Mouse (Mus musculus): ENCODE measurements around the gene Rin3. TPM values are rescaled to one million over a fixed set of nuclear protein-coding genes. Genes with fewer than 3 reads are reported as not detected.

Rin3 gene
- polyA plus RNA-seq, 1 experiment = 9.1 TPM

DNA sequence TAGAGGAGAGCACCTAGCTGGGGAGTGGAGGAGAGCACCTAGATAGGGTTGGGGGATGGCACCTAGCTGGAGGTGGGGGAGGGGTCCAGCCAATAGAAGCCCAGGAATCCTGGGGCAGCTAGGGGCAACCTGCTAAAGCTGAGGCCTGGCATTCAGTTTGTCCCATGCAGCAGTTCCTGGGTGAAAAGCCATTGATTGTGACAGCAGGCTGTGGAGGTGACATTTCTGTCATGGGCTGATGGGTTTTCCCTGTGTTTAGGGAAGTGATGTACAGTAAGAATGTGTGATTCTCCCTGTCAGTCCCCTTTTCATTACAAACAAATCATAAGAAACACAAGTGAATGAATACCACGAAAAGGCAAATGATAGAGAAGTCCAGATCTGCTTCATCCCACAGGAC is 13.5 kb downstream of the Rin3 start:
- no peak for DNase-seq (ENCODE audit: low read depth, low spot score)

DNA sequence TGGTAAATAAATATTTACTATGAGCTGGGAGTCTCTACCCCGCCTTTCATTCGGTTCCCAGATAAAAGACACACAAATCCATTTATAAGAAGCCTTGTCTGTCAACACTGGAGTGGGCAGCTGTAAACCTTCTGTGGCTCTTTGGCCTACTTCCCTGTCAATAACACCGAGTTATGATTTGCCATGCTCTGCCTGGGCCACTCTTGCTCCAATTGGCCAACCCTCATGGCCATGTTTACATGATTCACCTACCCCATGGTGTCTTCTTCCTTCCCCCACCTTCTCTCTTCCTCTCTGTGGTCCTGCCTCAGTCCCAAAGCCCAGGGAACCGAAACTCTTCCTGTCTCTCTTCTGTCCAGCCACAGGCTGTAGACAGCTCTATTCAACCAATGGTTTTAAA is 14.1 kb downstream of the Rin3 start:
- DNase-seq (ENCODE audit: low read depth, low spot score) = no peak
- 36% methylated on average over 4 of the region's 4 CpGs for WGBS

More for the DNA sequence above, 13.5 kb downstream of the Rin3 start:
- 94% methylated on average over 1 of the region's 1 CpGs for WGBS

DNA sequence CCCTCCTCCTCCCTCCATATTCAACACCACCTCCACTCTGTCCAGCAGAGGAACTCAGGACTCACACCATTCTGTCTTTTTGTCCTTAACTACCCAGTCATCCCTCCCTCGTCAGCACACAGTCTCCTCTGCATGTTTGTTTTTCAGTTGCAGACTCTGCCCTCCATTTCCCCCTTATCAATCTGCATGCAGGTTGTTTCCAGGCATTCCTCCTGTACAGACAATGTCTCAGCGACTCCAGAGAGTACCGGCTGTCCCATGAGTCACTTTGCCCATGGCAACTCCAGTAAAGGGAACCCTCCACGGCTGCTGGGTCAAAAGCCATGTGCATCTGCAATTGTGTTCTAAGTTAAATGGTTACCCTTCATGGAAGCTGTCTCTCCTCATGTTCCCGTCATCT is 16.4 kb downstream of the Rin3 start:
- DNase-seq (ENCODE audit: low read depth, low spot score) = no peak
- WGBS = 38% methylated on average over 5 of the region's 5 CpGs

DNA sequence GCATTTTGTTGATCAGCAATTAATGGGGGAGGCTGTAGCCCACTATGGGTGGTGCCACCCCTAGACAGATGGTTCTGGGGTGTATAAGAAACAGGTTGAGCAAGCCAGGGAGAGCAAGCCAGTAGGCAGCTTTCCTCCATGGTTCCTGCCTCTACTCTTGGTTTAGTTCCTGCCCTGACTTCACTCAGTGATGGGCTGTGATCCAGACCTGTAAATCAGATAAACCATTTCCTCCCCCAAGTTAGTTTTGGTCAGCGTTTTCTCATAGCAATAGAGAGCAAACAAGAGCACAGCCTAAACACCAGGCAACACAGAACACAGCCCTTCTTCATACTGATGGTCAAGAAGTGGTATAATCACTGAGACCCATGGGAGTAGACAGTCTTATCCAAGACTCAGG is 18.7 kb downstream of the Rin3 start:
- WGBS = 42% methylated on average over 1 of the region's 1 CpGs
- no peak for DNase-seq (ENCODE audit: low read depth, low spot score)

DNA sequence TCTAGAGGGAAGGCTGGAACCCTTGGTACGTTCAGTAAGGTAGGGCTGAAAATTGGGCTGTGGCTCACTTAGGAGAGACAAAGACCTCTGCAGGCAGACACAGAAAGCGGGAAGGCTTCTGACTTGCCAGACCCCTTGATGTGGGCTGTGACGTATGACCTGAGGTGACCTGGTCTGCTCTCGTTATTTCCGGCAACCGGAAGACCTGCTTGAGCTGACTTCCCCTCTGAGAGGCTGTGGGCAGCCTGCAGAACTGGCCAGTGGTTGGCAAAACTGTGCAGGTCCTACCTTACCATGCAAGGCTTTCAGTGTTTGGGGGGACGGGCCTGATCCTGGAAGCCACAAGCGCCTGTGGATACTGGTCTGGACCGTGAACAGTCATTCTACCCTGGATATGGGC is 19.5 kb downstream of the Rin3 start:
- no peak for DNase-seq (ENCODE audit: low read depth, low spot score)
- 78% methylated on average over 9 of the region's 9 CpGs for WGBS

DNA sequence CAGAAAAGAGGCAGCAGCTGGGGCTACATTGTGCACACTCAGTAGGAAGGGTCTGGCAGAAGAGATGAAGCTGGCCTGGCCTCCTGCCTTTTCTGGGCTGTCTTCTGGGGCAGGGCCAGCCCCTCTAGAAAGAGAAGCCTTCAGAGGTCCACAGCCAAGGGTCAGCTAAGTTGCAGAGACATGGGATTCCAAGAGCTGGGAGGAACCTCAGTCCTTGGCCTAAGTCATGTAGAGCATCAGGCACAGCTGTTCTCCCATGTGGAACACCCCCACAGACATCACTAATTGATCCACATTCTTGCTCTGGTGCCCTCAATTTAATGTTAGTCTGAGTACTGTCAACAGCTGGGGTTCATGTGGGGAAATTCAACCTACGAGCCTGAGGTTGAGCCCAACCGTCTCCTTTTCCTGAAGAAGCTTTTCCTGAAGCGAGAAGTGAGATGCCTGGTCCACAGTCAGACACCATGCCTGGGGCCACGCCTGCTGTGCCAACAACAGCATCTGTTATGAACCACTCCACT is 20.0 kb downstream of the Rin3 start:
- no peak for DNase-seq (ENCODE audit: low read depth, low spot score)
- WGBS = 60% methylated on average over 4 of the region's 4 CpGs

DNA sequence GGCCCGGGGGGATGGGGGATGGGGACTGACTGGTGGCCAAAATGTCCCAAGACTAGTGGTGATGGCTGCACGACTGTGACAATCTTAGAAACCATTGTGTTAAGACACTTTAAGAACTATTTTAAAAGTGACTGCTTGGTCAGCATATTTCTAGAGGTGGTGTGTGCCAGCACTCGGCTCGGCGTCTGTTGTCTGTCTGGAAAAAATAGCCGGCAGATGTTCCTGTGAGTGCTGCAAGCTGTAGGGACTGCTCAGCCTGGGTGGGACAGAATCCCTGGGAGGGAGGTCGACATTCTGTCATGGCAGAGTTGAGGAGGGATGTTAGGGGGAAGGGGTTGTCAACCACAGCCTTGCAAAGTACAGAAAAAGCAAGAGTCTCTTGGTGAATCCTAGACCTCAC is 21.0 kb downstream of the Rin3 start:
- 56% methylated on average over 7 of the region's 7 CpGs for WGBS
- no peak for DNase-seq (ENCODE audit: low read depth, low spot score)

DNA sequence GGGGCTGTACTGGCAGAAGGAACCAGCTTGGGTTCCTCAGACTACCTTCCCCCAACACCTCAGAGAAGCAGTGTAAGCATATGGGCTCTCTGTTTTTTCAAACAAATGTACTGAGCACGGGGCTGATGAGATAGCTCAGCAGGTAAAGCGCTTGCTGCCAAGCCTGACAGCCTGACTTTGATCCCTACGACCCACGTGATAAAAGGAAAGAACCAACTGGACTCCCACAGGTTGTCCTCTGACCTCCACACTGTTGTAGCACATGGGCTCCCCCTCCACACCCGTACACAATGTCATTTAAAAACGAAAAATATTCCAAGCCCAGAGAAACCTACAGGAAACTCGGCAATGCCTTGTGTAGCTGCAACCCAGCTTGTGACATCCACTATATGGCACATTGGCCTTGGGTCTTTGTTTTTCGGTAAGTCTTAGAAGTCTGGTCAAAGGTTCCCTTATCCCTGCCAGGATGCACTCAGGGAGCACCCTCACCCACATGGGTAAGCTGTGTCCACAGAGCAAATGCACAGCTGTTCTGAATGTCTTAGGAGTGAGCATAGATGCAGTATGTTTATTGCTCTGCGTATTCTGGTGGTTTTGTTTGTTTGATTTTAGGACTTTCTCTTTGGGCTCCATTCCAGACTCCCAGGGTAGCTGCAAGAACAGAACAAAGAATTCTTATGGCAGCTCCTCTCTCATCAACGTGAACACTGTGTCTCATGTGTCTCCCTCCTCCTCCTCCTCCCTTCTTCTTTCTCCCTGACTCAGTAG is 22.4 kb downstream of the Rin3 start:
- DNase-seq (ENCODE audit: low read depth, low spot score) = no peak
- 21% methylated on average over 10 of the region's 10 CpGs for WGBS

DNA sequence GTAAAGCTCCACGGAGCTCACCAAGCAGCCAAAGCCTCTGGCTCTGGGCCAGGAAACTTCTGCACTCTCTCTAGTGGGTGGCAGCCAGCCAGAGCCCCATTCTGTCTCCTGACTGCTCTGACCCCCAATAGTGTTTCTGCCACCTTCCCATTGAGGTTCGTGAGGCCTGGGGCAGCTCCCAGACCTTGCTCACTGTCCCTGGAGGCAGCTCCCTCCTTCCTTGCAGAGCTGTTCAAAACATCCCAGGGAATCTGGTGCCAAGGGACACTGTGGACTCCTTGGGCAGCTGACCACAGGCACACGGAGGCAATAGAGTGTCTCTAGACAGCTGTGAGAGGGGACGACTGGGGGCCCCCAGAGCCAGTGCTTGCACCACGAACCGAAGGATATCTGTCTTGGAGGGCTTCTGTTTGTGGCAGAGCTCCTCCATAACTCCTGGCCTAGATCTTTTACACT is 25.2 kb downstream of the Rin3 start:
- DNase-seq (ENCODE audit: low read depth, low spot score) = no peak
- WGBS = 57% methylated on average over 6 of the region's 6 CpGs

DNA sequence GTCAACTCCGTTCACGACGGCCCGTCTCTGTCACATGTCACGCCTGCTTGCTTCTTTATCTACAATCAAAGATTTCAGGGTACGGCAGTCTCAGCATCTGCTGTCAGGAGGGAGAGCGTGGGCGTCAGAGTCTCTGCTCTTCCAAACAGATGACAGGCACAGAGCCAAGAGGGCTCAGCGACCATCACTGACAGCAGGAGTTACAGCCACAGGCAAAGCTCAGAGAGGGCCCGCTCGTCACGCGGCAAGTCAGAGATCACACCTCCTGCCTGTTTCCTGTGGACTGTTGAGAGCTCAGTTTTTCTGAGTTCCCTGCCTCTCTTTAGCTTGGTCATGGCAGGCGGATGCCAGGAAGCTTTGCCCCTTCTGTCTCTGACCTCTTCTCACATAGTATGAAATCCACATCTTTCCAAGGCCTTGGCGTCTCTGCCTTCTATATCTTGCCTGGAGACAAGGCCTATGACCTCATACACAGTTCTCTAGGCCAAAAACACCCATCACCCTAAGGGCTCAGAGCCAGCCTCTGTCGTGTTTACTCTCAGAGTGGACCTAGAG is 25.7 kb downstream of the Rin3 start:
- 61% methylated on average over 16 of the region's 16 CpGs for WGBS
- DNase-seq (ENCODE audit: low read depth, low spot score) = no peak

DNA sequence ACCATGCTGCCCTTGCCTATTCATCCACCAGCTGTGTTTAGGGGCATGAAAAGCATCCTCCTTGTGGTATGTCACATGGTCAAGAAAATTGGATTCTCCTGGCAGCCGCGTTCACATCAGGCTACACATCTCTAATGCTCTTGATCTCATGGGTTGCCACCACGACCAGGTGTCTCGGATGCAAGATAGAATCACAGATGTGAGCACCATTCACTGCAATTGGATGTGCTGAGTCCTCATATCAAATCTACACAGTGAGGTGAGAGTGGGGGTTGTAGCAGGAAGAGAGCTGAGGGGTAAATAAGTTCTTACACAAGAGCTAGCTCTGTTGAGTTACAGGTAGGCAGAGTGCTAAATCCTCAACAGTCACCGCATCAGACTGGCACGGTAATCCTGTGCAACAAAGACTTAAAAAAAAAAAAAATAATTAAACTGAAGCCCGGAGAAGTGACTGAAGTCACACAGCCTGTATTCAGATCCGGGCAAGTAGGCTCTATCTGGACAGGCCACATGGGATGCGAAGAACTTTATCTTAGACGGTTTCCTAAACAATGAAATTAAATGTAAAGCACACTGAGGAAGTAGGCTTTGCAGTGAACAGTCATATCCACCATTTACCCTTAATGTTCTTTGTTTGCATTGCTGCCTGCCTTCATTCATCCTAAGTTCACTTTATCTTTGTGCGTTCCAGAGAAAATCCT is 26.4 kb downstream of the Rin3 start:
- no peak for DNase-seq (ENCODE audit: low read depth, low spot score)
- 93% methylated on average over 11 of the region's 11 CpGs for WGBS

DNA sequence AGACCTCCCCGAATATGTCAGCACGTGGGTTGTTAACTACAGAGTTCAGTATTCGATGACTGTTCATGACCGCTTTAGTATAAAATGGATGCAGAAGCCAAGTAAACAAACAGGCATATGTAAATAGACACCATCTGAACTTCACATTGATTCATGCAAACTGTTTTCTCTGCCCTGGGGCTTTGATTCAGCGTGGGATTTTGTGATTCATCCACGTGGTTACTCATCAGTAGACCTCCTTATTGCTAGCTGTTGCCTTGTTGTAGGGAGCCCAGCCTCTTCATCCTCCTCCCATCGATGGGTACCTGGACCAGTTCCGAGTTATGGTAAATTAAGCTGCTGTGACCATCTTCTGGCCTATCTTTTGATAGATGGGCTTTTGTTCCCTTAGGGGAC is 26.9 kb downstream of the Rin3 start:
- no peak for DNase-seq (ENCODE audit: low read depth, low spot score)
- 82% methylated on average over 8 of the region's 8 CpGs for WGBS

DNA sequence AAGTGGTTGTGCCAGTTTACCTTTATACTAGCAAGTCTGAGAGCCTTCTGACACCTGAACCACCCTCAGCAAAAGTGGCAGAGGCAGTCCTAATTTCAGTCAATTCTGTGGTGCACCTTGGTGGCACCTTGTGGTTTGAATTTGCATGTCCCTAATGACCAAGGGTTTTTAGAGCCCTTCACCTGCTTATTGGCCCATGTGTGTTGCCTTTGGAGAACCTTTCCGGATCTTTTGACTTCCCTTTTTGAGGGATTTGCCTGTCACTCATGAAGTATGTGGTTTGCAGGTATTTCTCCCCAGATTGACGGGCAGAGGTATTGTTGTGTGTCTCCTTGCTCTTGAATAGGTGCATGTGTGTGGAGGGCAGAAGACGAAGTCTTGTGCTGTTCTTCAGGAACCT is 27.4 kb downstream of the Rin3 start:
- WGBS = 96% methylated on average over 3 of the region's 3 CpGs
- DNase-seq (ENCODE audit: low read depth, low spot score) = no peak

DNA sequence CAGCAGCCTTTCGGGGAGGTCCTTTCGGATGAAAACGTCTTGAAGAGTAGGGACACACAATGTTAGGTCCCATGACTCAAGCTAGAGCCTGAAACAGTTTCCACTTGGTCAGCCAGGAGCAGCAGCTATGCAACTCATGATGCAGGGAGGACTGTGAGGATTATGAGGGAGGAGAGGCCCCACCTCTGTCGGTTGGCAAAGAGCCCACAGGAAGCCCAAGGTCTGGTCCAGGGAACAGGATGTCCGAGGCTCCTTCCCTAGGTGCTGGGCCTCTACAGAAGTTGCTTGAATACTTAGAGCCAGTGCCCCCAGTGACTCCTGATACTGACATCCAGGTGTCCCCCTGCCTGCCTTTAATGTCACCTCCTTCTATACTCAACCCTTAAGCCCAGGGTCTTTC is 28.6 kb downstream of the Rin3 start:
- DNase-seq (ENCODE audit: low read depth, low spot score) = no peak
- 77% methylated on average over 5 of the region's 5 CpGs for WGBS

DNA sequence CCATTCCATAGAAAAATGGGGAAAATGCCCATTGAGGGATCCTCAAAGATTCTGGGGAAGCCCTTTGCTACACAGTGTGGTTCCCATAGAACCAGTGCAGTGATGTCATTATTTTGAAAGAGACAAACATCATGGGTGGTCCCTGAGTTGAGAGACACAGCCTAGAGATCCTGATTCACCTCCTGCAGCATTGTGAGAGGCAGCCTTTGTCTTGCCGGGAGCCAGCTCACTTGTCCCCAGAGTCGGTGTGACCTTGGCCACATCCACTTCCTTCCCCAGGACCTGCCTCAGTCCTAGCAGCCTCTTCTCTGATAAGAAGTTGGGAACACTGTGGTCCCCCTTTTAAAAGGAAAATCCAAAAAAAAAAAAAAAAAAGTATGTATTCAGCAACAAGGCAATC is 36.3 kb downstream of the Rin3 start:
- 59% methylated on average over 2 of the region's 2 CpGs for WGBS
- DNase-seq (ENCODE audit: low read depth, low spot score) = no peak

DNA sequence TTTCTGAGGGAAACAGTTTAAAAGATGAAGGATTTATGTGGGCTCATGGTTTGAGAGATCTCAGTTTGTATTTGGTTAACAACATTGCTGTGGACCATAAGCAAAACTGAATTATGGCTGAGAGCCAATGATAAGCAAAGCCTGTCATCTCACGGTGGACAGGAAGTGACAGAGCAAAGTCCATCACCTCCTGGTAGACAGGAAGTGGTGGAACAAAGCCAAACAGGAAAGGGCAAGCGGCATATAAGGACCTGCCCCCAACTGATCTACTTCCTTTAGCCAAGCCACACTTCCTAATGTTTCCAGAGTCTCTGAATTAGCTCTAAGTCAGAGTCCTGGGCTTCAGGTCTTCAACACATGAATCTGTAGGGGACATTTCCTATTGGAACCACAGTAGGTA is 37.1 kb downstream of the Rin3 start:
- WGBS = 18% methylated on average over 2 of the region's 2 CpGs
- DNase-seq (ENCODE audit: low read depth, low spot score) = peak; percentile 24

DNA sequence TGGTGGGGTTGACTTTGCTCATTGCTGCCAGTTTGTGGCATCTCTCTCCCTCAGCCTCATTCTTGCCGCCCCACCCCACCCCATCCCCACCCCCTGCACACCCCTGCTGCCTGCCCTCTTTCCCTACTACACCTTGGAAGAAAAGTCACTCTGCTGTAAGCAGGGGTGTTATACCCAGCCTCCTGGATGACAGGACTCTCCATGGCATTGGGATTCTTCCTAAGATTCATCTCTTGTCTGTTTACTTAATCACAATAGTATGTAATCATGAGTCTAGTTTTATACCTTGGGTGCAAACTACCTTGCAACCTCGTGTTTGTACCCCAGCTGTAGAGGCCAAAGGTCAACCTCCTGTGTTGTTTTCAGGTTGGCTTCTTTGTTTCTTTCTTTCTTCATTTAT is 37.5 kb downstream of the Rin3 start:
- WGBS = 34% methylated on average over 2 of the region's 2 CpGs
- DNase-seq (ENCODE audit: low read depth, low spot score) = no peak

DNA sequence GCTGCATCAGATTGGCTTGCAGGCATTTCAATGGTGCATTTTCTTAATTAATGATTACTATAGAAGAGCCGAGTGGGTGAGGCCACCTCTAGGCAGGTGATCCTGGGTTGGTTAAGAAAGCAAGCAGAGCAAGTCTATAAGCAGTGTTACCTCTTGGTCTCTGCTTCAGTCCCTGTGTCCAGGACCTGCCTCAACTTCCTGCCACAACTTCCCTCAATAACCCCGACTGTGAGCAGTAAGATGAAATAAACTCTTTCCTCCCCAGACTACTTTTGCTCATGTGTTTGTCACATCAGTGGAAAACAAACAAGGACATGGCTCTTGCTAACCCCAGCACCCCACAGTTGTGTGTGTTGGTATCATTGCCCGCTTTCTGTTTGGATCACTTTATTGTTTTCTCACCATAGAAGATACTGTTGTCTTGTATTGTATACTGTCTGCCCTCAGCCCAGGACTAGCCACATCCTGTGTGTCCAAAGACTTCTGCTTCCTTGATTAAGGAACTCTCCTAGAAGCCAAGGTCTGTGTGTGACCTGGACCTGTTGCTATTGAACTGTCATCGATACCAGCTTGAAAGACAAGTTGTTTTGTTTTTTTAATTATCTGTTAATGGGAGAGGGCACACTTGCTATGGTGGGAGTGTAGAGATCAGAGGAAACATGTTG is 38.3 kb downstream of the Rin3 start:
- 67% methylated on average over 4 of the region's 4 CpGs for WGBS
- DNase-seq (ENCODE audit: low read depth, low spot score) = no peak

DNA sequence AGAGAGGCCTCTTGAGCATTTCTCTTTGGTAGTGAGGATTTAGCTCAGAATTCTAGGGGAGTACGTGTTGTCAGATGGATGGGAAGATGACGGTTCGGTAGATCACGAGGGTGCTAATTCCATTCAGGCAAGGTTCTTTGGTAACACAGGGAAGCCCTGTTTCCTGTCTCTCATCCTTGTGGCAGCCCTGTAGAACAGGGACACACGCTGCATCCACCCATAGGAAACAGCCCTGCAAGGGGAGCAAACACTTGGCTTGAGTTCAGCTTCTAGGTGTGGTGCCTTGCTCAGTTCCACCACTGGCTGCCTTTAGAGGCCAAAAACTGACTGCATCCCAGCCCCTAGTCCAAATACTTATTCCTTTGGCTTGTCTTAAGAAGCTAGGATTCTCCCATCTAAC is 39.0 kb downstream of the Rin3 start:
- WGBS = 88% methylated on average over 5 of the region's 5 CpGs
- no peak for DNase-seq (ENCODE audit: low read depth, low spot score)

DNA sequence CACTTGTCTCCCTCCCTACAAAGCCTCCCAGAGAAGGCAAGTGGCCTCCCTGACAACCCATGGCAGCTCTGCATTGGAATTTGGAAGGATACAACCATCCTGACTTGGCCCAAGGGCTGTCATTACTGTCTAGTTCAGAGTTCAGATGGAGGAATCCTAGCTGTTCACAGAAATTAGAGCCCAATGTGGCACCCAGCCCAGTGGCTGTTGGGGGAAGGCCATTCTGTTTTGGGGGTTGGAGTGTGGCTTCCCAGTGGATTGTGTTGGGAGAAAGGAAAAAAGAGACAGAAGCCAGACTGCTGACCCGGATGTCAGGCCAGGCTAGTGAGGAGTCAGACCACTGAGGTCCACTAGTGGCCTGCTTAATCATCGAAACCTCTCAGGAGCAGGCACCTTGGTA is 40.5 kb downstream of the Rin3 start:
- WGBS = 86% methylated on average over 2 of the region's 2 CpGs
- no peak for DNase-seq (ENCODE audit: low read depth, low spot score)

Measured in large intestine, adult 2 months (tissue).